Mouse (Mus musculus) megakaryocyte-erythroid progenitor cell, adult 5 weeks (primary cell): ENCODE measurements around the gene Helb. TPM values are rescaled to one million over a fixed set of nuclear protein-coding genes. Genes with fewer than 3 reads are reported as not detected.

ENCODE experiments used
- polyA plus RNA-seq: library from polyadenylated mRNA; stranded (reverse); fragments of >175 nt; gene quantifications from 2 replicates; pipeline ENCODE4 v1.2.3, GENCODE M21; 2012

Helb gene
- polyA plus RNA-seq = 8.3 and 14.0 TPM in 2 replicates

GRCm38 (mm10) chr10:120112507-120113396 is at the start of gene Helb:
Helb (minus strand) TSS chr10:120112987.

Other genes starting within 250 kb of the Helb start
- gene Tmbim4, start 88.6 kb upstream of the Helb start, polyA plus RNA-seq = 91.7 and 99.1 TPM in 2 replicates
- gene Irak3, start 89.1 kb upstream of the Helb start, polyA plus RNA-seq = 11.2 and 12.8 TPM in 2 replicates
- gene Llph, start 114.1 kb upstream of the Helb start, polyA plus RNA-seq = 71.4 and 82.2 TPM in 2 replicates